Mouse (Mus musculus): ENCODE results near the gene Fbxw4. TPM values are rescaled to one million over a fixed set of nuclear protein-coding genes. Genes with fewer than 3 reads are reported as not detected.

Fbxw4 gene
- total and polyA plus RNA-seq, 2 experiments from 2014 or later: 3.0 to 43.7 TPM

DNA sequence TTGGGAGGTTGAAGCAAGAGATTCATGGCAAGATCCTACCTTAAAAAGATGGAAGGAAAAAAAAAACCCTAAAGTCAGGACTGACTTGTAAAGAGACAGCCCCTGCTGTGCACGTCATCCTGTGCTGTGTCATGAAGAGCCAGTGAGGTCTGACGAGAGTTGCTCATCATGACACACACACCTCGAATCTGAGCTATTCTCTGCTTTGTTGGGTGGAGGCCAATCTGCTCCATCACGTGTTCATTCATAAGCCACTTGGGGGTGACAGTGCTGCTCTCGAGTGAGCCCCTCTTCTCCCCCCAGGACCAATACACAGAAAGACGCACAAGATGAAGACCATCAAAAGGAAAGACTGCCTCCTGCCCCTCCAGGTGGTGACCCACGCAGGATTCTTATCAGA lies 126.5 kb downstream of the Fbxw4 start:
- DNase-seq (ENCODE audit: low spot score) (no peak), ATAC-seq (ENCODE audit: insufficient read depth, low read depth) (no peak)
- TF ChIP-seq CTCF (IDR thresholded peaks at IDR 0.05; ENCODE audit: low read depth): no peak
- no peak for TF ChIP-seq EP300 (IDR thresholded peaks at IDR 0.05; ENCODE audit: low read depth)
- no peak overlapping the region for H3K4me3 ChIP-seq (ENCODE audit: low read depth, low read length)
- no peaks in the 10 kb centered on the region for H3K9me3 ChIP-seq (replicated peaks; ENCODE audit: control insufficient read depth, low read length)
- H3K27ac ChIP-seq (ENCODE audit: low read depth): no peak overlapping the region
- H3K4me1 ChIP-seq (ENCODE audit: control insufficient read depth, insufficient read depth): peaks cover 19% of the 10 kb centered on the region
- WGBS: 47% methylated on average over 7 of the region's 7 CpGs
- H3K27me3 ChIP-seq (ENCODE audit: control insufficient read depth, insufficient read depth, low read length): no peaks in the 10 kb centered on the region
- H3K9ac ChIP-seq (replicated peaks; ENCODE audit: low read depth, low read length): no peak overlapping the region
- H3K36me3 ChIP-seq (replicated peaks; ENCODE audit: control insufficient read depth, insufficient read depth, low read length): peaks cover 1% of the 10 kb centered on the region
- H3K4me2 ChIP-seq (ENCODE audit: low read depth, low read length): no peak overlapping the region

DNA sequence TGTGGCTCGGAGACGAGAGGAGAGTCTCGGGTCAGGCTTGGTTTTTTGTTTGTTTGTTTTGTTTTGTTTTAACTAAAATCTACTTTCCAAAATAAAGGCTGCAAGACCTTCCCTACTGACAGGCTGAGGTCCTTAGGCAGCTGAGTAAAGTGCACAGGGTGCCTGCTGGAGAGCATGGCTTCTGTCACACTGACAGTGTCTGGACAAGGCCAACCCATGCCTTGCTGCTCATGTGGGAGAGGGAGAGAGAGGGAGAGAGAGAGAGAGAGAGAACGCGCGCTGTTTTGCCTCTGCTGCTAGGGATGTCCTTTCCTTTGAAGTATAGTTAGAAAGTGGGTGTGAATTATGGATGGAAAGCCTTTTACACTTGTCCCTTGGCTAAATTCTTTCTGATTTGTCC lies 128.6 kb downstream of the Fbxw4 start:
- no peak overlapping the region for H3K9ac ChIP-seq (replicated peaks; ENCODE audit: low read depth, low read length)
- TF ChIP-seq CTCF (IDR thresholded peaks at IDR 0.05; ENCODE audit: low read depth) (no peak), EP300 (IDR thresholded peaks at IDR 0.05; ENCODE audit: low read depth) (no peak)

DNA sequence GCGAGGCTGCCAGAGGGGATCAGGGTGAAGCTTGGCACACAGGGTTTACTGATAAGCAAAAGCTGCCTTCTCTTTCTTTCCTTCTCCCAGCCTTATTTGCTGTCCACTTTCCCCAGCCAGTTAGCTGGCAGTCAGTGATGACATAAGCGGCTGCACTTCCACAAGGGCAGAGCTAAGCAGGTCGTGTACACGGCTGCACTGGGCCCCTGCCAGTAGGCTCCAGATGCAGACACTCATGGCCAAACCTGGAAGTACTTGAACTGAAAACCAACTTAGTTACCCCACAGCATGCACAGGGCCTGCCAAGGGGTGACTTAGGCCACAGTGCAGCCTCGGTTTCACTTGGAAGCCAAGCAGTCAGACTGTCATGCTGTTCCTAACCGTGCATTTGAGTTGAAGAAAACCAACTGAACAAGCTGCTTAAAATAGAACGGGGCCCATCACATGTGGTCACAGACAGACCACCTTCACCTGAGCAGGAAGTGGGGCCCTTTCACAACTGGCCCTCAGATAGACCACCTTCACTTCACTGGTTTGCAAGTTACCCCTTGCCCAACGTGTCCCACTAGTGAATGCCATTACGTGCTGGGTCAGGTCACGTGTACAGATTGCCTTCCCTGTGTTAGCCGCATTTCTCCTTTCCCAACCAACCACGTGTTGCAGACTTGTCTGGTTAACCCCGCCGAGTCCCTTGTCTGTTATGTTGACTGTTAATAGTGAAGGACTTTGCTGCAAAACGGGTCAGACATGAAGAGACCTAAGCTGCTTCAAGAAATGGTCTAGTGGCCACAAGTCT lies 129.7 kb downstream of the Fbxw4 start:
- WGBS: 46% methylated on average over 15 of the region's 15 CpGs
- peak; percentile 65 for DNase-seq (ENCODE audit: low spot score)
- H3K27ac ChIP-seq (ENCODE audit: low read depth): peak overlapping the region; percentile 77
- peak overlapping the region; percentile 9; the same call in 1 of the 2 replicates for H3K4me2 ChIP-seq (ENCODE audit: low read depth, low read length)
- H3K4me3 ChIP-seq (ENCODE audit: low read depth, low read length): no peak overlapping the region
- no peaks in the 10 kb centered on the region for H3K9me3 ChIP-seq (replicated peaks; ENCODE audit: control insufficient read depth, low read length)
- peak; percentile 74 for ATAC-seq (ENCODE audit: insufficient read depth, low read depth)
- TF ChIP-seq EP300 (IDR thresholded peaks at IDR 0.05; ENCODE audit: low read depth) (no peak), CTCF (IDR thresholded peaks at IDR 0.05; ENCODE audit: low read depth) (no peak)
- peaks cover 19% of the 10 kb centered on the region for H3K4me1 ChIP-seq (ENCODE audit: control insufficient read depth, insufficient read depth)
- no peaks in the 10 kb centered on the region for H3K27me3 ChIP-seq (ENCODE audit: control insufficient read depth, insufficient read depth, low read length)
- H3K9ac ChIP-seq (replicated peaks; ENCODE audit: low read depth, low read length): no peak overlapping the region
- H3K36me3 ChIP-seq (replicated peaks; ENCODE audit: control insufficient read depth, insufficient read depth, low read length): peaks cover 22% of the 10 kb centered on the region

More for the DNA sequence above, 128.6 kb downstream of the Fbxw4 start:
- no peaks in the 10 kb centered on the region for H3K27me3 ChIP-seq (ENCODE audit: control insufficient read depth, insufficient read depth, low read length)
- WGBS: 50% methylated on average over 6 of the region's 6 CpGs
- no peak overlapping the region for H3K4me3 ChIP-seq (ENCODE audit: low read depth, low read length)
- ATAC-seq (ENCODE audit: insufficient read depth, low read depth) (peak; percentile 81), DNase-seq (ENCODE audit: low spot score) (peak; percentile 46)
- peaks cover 22% of the 10 kb centered on the region for H3K36me3 ChIP-seq (replicated peaks; ENCODE audit: control insufficient read depth, insufficient read depth, low read length)
- no peak overlapping the region for H3K4me2 ChIP-seq (ENCODE audit: low read depth, low read length)
- no peak overlapping the region for H3K27ac ChIP-seq (ENCODE audit: low read depth)
- peaks cover 19% of the 10 kb centered on the region for H3K4me1 ChIP-seq (ENCODE audit: control insufficient read depth, insufficient read depth)
- H3K9me3 ChIP-seq (replicated peaks; ENCODE audit: control insufficient read depth, low read length): no peaks in the 10 kb centered on the region

DNA sequence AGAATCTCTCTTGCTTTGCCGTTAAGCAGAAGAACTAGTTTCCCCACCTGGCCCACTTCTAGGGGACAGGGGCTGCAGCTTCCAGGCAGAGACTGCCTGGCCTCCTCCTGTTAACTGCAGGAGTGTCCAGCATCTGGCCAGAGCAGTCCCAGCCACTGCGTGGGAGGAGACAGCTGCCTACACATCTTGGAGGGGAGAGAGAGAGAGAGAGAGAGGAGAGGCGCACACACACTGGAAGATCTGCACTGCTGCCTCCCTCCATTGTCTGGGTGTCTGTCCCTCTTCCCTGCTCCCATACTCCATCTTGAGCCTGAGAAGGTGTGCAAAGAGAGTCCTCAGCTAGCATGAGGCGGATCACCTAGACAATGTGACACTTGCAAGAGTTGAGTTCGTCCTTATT lies 130.8 kb downstream of the Fbxw4 start:
- H3K27ac ChIP-seq (ENCODE audit: low read depth): peak overlapping the region; percentile 77; the same call in 1 of the 2 replicates
- peaks cover 19% of the 10 kb centered on the region for H3K4me1 ChIP-seq (ENCODE audit: control insufficient read depth, insufficient read depth)
- ATAC-seq (ENCODE audit: insufficient read depth, low read depth) (no peak), DNase-seq (ENCODE audit: low spot score) (no peak)
- no peak overlapping the region for H3K4me2 ChIP-seq (ENCODE audit: low read depth, low read length)
- 54% methylated on average over 5 of the region's 5 CpGs for WGBS
- 0 out of 2 replicates have a peak overlapping the region, but pooled peaks have one; percentile 3 for H3K9ac ChIP-seq (replicated peaks; ENCODE audit: low read depth, low read length)
- no peaks in the 10 kb centered on the region for H3K27me3 ChIP-seq (ENCODE audit: control insufficient read depth, insufficient read depth, low read length)
- peaks cover 26% of the 10 kb centered on the region for H3K36me3 ChIP-seq (replicated peaks; ENCODE audit: control insufficient read depth, insufficient read depth, low read length)
- no peak overlapping the region for H3K4me3 ChIP-seq (ENCODE audit: low read depth, low read length)
- TF ChIP-seq CTCF (IDR thresholded peaks at IDR 0.05; ENCODE audit: low read depth) (no peak), EP300 (IDR thresholded peaks at IDR 0.05; ENCODE audit: low read depth) (no peak)
- H3K9me3 ChIP-seq (replicated peaks; ENCODE audit: control insufficient read depth, low read length): no peaks in the 10 kb centered on the region

Other genes with a start within 250 kb of the Fbxw4 start
- 12.7 and 16.1 TPM in 2 replicates for gene Poll, start 99.8 kb downstream of the Fbxw4 start, total RNA-seq (2014; rRNA removed; ENCODE audit: low replicate concordance)
- 9.3 and 11.0 TPM in 2 replicates for gene Poll, start 99.8 kb downstream of the Fbxw4 start, polyA plus RNA-seq (2015; fragmentation: Nextera tagmentation; extraction: Ambion mirVana)
- gene Gm17018, start 99.7 kb downstream of the Fbxw4 start, total RNA-seq (2014; rRNA removed; ENCODE audit: low replicate concordance): 7.3 and 33.1 TPM in 2 replicates
- gene Gm17018, start 99.7 kb downstream of the Fbxw4 start, polyA plus RNA-seq (2015; fragmentation: Nextera tagmentation; extraction: Ambion mirVana): 31.0 and 32.4 TPM in 2 replicates
- not detected in 2 replicates for gene Fgf8, start 82.6 kb upstream of the Fbxw4 start, total RNA-seq (2014; rRNA removed; ENCODE audit: low replicate concordance)
- not detected in 2 replicates for gene Fgf8, start 82.6 kb upstream of the Fbxw4 start, polyA plus RNA-seq (2015; fragmentation: Nextera tagmentation; extraction: Ambion mirVana)
- gene Npm3, start 89.3 kb upstream of the Fbxw4 start, total RNA-seq (2014; rRNA removed; ENCODE audit: low replicate concordance): 38.2 and 43.3 TPM in 2 replicates
- gene Npm3, start 89.3 kb upstream of the Fbxw4 start, polyA plus RNA-seq (2015; fragmentation: Nextera tagmentation; extraction: Ambion mirVana): 7.6 TPM in 2 replicates
- 75.8 and 84.5 TPM in 2 replicates for gene Mgea5, start 123.5 kb upstream of the Fbxw4 start, total RNA-seq (2014; rRNA removed; ENCODE audit: low replicate concordance)
- gene Mgea5, start 123.5 kb upstream of the Fbxw4 start, polyA plus RNA-seq (2015; fragmentation: Nextera tagmentation; extraction: Ambion mirVana): 19.9 and 21.1 TPM in 2 replicates
- 81.7 and 90.6 TPM in 2 replicates for gene Kcnip2, start 155.7 kb upstream of the Fbxw4 start, total RNA-seq (2014; rRNA removed; ENCODE audit: low replicate concordance)
- gene Kcnip2, start 155.7 kb upstream of the Fbxw4 start, polyA plus RNA-seq (2015; fragmentation: Nextera tagmentation; extraction: Ambion mirVana): 41.8 and 44.5 TPM in 2 replicates